Mouse (Mus musculus) T-cell, adult 2 months (primary cell): ENCODE data around the gene Safb.
A peak's percentile ranks its signal among the peaks of the same experiment; 100 is the strongest.

ENCODE experiments used
- DNase-seq: peaks from one replicate; pipeline ENCODE4 v3.0.0; 2022; ENCODE audit warnings: low spot score

The Safb gene

DNA sequence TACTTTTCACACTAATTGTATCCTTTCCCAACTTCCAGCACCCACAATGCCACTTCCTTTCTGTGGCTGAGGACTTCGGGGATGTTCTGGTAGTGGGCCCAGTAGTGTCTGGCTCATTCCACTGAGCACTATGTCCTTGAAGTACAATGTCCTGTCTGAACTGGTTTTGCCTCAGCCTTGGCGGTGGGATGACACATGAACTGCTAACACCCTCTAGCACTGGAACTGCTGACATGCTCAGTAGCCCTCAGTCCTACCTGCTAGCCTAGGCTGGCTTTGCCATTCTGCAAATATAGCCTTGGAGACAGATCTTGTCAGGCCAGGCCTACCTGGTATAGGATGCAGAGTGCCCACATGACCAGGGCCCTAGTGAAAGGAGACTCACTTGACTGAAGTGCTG is 22.8 kb upstream of the Safb start:
- DNase-seq = no peak

DNA sequence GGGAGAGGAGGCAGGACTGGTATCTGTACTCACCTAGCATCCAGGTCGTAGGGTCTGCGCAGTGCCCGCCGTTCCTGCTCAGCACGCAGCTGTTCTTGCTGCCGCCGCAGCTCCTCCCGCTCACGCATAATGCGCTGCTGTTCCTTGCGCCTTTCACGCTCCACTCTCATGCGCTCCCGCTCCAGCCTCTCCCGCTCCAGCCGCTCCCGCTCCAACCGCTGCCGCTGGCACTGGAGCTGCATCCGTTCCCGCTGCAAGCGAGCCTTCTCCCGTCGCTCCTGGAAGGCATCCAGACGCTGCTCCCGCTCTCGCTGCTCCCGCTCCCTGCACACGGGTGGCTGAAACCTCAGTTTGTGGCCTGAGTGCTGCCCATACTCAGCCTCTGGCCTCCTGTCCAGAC is 18.3 kb upstream of the Safb start:
- no peak for DNase-seq

DNA sequence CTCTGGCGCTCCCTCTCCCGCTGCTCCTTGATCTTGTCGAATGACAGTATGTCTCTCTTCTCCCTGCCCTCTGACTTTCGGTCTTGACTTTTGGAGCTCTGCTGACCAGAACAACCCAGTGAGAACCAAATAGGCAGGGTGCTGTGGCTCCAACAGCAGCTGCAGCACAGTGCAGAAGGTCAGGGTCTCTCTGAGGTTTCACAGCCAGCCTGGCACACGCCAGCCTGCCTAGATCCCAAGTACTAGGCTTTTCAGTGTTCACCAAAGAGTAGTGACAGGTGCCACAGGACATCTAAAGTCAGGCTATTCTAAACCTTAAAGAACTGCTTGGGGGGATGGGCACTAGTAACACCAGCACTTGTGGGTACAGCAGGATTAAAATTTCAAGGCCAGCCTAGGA is 17.7 kb upstream of the Safb start:
- no peak for DNase-seq

DNA sequence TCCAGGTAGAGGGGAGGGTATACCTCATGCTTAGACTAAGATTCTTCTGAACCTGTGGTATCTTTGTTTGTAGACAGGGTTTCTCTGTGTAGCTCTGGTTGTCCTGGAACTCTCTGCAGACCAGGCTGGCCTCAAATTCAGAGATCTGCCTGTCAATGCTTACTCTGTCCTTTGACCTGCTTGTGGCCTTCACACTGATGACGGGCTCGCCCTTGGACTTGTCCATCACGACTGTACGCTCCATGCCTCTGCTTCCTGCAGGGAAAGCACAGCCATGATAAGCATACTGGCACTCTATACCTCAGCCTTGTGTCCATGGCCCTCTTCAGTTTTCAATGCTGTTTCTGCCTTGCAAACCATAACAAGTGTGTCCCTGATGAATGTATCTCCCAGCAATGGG is 17.3 kb upstream of the Safb start:
- DNase-seq = no peak

DNA sequence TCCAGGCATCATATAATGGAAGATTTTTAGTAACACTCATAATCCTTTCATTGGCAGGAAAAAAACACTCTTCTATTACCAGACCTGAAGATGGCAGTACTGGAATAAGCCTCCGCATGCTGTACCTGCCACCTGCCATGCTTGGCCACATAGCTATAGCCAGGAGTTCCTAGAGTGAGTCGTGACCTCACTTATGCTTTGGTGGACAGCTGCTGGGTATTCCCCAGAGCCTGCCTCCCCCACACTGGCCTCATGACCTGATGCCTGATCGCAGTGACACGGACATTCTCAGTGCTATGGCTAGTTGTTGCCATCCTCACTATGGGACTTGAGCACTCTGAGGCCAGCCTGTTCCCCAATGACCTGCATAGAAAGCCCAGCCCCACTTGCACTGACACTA is 14.3 kb upstream of the Safb start:
- DNase-seq = no peak

DNA sequence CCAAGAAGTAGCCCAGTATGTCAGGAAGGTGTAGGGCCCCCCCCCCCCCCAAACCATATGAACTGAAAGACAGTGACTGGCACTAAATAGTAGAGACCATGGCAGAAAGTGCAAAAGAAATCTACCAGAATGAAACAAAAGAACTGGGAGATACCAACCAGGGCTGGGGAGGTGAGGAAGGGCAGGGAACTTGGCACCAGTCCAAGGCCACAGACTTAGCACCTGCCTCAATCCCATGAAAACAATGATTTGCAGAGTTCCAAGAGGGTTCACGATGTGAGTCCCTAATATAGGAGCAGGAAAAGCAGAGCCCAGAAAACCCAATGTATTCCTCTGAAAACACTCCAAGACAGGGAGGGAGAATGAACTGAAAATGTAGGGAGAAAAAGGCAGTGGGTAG is 12.5 kb upstream of the Safb start:
- no peak for DNase-seq

DNA sequence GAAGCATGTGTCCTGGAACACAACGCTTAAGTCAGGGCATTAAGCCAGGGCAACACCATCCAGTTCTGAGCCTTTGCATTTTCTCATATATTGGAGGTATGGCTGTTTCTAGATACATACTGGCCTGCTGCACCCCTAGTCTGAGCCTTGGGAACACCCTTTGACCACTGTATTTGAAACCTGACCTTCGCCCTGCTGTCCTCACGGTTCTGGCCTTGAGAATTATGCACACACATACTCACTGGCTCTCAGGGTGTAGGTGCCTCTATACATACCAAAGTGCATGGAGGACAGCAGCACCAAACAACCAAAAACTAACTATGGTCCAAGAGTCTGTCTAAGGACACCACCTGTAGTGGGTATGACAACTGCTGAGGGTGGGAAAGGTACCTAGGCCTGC is 11.7 kb upstream of the Safb start:
- DNase-seq = no peak

DNA sequence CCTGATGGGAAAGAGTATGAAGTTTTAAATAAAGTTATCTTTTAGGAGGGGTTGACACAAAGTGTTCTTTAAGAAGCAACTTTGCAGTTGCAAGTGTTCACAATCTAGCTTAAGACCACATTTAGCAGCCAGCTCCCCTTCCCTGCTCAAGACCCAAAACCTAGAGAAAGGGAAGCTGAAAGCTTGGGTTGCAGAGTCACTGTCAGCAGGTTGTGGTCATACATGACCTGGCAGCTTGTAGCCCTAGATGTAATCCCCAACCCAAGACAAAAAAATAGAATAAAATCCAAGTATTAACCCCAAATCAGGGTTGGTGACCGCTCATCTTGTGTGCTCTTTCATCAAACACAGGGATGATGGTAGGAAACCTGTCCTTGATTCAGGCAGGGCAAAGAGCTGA is 1.6 kb upstream of the Safb start:
- no peak for DNase-seq

DNA sequence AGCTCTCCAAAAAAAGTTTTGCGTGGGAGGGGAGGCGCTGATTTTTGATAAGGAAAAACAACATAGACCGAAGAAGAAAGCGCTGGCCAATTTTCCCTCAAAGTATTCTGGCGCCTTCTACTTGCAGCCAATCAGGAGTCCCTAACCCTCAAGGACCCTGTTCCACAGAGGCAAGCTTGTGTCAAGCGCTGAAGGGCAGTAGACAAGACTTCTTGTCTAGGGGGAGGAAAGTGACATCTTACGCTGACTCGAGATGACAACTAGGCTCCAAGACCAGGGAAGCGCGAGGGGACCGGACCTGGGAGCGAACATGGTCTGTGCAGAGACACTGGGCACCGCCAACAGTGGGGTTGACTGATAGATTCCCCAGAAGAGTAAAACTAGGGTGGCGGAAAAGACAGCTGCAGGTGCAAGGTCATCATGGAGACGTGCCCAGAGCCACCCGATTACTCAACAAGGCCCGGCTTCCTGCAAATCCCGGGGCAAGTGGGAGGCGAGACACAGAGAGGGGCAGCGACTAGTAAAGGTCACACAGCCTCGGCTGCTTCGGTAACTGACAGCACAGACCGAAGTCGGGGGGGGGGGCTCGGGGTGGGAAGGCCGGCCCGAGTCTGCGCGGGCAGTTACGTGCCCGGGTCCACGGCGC is 891 bp upstream of the Safb start:
- DNase-seq = no peak

DNA sequence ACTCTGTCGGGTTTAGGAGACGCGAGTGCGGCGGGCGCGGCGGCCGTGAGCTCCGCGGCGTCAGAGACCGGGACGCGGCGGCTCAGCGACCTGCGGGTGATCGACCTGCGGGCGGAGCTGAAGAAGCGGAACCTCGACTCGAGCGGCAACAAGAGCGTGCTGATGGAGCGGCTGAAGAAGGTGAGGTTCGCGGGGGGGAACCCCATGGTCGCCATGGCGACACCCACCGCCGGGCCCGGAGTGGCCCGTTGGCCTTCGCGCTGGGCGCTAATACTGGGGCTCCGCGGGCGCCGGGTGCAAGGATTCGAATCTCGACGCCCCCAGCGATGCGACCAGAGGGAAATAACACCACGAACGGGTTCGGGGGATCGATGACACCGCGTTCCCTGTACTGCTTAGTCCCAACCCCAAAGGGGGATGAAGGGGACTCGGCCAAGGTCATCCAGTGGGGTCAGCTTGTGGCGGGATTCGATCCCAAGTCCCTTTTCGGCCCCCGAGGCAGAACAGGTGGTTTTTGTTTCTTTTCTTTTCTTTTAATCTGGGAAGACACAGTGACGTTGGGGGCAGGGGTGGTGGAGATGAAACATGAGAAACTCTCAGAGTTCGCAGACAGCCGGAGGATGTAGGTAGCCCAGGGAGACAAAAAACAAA is 671 bp downstream of the Safb start:
- peak; percentile 67 for DNase-seq

DNA sequence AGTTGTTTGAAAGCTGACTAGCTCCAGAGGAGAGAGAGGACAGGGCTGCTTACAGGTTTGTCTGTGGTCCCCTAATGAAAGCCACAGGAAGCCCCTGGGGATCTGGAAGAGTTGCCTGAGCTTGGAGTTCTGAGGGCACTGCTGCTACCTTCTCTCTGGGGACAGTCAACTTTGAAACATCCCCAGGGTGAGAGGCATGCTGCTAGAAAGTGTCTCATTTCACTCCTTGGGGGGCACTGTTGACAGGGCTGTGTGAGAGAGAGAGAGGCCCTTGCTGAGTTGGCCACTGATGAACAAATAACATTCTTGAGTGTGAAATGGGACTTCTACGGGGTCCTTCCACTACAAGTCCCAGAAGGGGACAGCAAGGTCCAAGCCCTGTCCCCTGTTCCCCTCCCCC is 3.1 kb downstream of the Safb start:
- DNase-seq = no peak

DNA sequence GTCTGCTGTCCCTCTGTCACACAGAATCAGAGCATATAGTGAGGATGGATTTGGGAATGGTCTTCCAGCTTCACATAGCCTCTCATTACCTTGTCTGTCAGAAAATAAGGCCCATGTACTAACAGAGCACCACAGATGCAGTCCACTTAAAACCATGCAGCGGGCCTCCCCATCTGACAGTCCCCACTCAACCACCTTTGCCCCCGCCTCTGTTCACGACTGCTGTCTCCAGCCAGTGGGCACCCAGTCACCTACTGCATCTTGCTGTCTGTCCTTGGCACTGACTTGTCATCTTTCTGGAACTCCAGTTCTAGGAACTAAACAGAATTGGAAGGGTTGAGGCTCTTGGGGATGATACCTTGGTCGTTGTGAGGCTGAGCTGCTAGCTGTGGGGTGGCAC is 4.3 kb downstream of the Safb start:
- DNase-seq = no peak

DNA sequence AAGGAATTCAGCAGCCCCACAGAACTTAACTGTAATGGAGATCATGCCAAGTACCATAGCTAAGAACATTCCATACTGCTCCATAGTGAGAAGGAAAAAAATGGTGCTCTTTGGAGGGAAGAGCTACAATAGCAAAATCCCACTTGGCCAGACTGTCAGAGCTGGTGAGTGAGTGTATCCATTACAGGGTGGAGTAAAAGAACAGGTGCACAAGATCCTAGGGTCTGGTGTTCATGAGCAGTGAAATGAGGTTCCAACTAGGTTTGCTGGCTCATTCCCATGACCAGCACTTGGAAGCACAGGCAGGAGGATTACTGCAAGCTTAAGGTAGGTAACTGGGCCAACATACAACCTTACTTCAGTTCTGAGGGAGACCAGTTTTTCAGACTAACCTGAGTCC is 7.9 kb downstream of the Safb start:
- no peak for DNase-seq

DNA sequence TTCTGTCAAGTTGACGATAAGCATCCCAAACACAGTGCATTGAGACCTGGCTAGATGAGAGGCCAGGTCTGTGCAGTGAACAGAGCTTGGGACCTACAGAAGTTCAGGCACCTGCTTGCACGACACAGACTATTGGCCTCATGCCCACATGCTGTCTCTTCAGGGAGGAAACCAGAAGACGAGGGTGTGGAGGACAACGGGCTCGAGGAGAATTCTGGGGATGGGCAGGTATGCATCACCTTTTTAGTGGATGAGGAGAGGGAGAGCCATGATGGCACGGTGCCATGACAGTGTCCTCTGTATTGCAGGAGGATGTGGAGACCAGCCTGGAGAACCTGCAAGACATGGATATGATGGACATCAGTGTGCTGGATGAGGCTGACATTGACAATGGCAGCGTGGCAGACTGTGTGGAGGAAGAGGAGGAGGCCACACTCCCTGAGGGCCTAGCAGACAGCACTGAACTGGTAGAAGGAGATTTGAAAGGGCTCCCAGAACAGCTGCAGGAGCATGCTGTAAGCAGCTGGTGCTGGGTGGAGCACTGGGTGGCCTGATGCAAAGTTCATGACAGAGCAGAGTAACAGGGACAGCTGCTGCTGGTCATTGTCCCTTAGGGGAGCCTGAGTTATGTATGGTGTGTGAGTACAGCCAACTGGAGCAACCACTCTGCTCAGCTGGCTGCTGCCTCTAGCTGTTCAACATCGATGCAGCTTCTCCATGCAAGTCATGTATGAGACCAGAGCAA is 9.1 kb downstream of the Safb start:
- DNase-seq = no peak

DNA sequence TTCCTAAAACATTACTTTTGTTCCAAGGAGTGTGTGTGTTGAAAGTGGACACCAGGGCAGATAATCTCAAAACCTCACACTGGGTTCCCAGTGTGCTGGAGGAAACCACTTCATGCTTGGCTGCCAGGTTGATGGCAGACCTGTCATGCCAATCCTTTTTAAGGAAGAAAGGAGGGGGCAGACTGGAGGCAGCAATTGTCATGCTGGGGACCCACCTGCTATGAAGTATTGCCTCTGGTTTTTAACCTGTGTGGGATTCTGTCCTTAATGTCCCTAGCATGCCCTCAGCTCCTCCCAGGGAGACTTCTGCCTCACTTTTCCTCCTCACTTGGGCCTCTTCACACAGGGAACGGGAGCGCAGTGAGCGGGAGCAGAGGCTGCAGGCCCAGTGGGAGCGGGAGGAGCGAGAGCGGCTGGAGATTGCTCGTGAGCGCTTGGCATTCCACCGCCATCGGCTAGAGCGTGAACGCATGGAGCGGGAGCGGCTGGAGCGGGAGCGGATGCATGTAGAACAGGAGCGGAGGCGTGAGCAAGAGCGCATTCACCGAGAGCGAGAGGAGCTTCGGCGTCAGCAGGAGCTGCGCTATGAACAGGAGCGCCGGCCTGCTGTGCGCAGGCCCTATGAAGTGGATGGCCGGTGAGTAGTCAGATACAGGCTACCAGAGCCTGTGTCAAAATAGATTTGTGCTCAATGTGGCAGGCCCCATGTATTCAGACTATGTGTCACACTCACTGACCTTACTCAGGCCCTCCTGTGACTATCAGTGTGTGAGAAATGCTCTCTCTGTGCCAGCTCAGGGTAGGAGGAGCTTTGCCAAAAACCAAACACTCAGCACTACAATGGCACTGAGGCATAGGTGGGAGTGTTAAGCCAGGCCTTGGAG is 18.8 kb downstream of the Safb start:
- no peak for DNase-seq

DNA sequence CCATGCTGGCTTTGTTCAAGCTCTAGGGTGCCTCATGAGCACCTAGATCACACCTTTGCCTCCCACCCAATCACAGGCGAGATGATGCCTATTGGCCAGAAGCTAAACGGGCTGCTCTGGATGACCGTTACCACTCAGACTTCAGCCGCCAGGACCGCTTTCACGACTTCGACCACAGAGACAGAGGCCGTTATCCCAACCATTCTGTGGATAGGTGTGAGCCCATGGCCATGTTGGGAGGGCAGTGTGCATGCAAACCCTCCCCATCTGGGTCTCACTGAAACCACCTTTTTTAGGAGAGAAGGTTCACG is 19.4 kb downstream of the Safb start:
- no peak for DNase-seq

DNA sequence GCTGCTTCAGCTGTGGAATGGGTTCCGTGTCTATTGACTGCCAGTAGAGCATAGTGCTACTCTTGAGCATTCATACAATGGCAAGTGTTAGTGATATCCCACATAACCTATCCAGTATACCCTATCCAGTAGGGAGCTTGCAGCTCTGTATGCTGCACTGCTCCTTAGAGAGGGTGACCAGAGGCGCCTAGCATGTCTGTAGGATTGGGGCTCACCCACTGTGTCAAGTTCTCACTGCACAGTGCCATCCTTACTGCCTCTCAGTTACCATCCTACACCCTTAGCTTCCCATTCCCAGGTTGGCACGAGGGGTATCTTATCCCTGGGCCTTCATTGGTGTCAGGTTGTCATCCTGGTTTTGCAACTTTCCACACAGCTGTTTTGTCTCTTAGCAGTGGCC is 19.8 kb downstream of the Safb start:
- DNase-seq = no peak

DNA sequence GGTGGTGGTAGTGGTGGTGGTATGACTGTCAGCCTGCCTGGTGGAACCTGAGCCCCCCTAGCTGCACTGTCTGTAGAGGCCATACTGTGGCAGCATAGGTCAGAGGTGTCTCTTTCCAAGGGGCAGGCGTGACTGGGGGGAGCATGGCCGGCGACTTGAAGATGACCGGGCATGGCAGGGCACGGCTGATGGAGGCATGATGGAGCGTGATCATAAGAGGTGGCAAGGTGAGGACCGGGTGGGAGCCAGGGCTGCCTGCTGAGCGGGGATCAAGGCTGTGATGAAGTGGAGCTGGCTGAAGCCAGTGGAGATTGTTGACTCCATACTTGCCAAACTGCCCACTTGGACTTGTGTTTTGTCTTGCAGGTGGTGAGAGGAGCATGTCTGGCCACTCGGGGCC is 20.8 kb downstream of the Safb start:
- DNase-seq = no peak

DNA sequence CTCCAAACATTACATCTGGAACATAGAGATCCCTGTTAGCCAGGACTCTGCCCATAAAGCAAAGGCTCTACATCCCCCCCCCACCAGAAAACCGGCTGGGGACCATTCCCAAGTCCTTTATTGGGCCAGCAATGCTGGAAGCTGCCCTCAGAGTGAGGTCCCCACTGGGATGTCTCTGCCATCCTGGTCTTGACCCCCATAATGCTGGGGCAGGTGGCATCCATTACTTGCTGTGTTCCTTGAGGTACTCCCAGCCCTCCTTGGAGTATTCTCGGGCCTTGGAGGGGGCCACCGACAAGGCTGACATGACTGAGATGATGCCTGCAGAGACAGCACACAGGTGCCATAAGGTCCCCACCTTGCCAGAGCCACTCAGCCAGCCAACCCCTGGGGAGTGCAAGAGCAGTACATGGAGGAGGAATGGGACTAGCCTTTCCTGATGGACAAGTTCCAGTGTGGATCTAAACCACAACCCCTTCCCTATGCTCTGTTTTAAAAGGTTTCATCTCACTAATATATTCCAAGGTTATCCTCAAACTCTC is 23.0 kb downstream of the Safb start:
- DNase-seq = no peak

DNA sequence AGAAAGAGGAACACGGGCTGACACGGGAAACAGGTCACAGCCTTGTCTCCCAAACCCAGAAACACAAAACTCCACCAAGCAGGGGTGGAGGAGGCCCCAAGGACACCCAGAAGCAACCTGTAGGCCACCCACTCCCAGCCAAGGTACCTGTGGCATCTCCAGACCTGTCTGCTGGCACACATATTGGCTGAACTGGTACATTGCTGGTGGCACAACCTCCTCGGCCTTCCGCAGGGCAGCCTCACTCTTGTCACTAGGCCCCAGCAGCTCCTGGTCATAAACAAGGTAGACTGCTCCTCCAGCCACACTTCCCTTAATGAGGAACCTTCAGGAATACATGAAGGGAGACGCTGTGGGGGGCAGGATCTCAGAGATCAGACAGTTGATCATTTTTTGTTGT is 24.1 kb downstream of the Safb start:
- DNase-seq = no peak

DNA sequence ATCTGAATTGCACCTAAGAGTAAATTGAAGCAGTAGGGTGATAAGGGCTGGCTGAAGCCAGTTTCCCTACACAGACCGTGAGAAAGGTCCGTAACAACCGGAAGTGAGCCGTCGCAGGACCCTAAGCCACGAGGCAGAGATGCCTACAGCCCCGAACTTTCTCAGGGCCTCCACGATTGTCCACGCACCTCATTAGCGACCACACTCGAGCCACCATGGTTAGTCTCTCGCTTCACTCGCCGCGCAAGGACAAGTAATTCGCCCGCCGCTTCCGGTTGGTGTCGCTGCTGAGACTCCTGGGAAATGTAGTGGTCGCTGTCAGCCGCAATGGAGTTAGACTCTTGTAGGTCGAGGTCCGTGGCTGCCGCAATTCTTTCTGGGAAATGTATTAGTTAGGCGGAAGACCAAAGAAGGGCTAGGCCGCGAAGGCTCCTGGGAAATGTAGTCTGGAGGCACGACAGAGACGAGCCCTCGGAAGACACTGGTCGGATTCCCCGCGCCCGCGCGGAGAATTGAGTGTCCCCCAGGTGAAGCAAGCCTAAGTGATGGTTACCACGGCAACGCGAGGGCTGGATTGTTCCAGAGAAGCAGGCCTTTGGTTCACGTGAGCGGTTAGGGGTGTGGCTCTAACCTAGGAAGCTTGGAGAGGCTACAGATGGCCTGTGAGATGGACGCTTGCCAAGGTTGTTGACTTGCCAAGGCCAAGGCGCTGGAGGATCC is 25.0 kb downstream of the Safb start, which contains the start of gene 2410015M20Rik:
Gene 2410015M20Rik (minus strand): TSS at position 320 of the 720 bp plus-strand sequence.
- peak; percentile 94 for DNase-seq

DNA sequence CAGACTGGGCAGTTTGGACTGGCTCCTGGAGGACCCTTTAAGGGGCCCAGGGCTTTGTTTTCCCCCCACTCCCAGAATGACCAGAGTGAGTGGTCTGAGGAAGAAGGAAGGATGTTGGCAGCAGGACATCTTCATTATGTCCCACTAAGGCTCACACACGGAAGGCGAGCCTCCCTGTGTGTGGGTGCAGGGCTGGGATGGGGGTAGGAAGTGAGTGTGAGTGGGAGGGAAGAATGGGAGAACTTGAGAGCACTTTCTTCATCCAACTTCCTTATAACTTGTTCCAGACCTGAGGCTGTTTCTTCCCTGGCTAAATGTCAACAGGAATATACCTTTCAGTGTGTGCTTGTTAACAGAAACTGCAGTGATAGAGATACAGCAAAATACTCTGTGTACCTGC is 26.7 kb downstream of the Safb start:
- no peak for DNase-seq
